18 mouse cellular contexts compared by ENCODE assay signal in genomic region chr2:131385176-131385575, GRCm38 (mm10). TPM values are rescaled to one million over a fixed set of nuclear protein-coding genes. Genes with fewer than 3 reads are reported as not detected.
DNase-seq lines count a peak whose midpoint lies in the region; TF ChIP-seq lines count a peak whose summit lies in the region.
"Had no signal": no experiment of that assay in that cellular context is flagged by ENCODE, and none has a peak within 500 bp of the region (broad histone marks: within the 10 kb centered on the region; RNA-seq: fewer than 3 reads in every experiment).

No protein-coding gene starts in this region.

- peak; percentile 43 to 45 for DNase-seq in frontal cortex, postnatal 36 days (ENCODE audit: low spot score in 2 of 2)
- no peak for DNase-seq in frontal cortex, postnatal 10 days (ENCODE audit: low spot score in 2 of 2)
- peak; percentile 35 to 66 for DNase-seq in layer of hippocampus, adult 2 months (ENCODE audit: low spot score in 2 of 2)
- DNase-seq in layer of hippocampus, adult 9-10 months (ENCODE audit: low spot score) = no peak
- peak; percentile 71 for DNase-seq in right cerebral cortex, adult 18-20 months
- DNase-seq in right cerebral cortex, postnatal 10 days (ENCODE audit: low spot score in 2 of 2) = no peak
- peak; percentile 14 to 16 for DNase-seq in layer of hippocampus, postnatal 36 days
- DNase-seq: adrenal gland, adult 2 months; adrenal gland, postnatal 25 days; cerebellum, adult 2 months; embryo, embryonic 11 days; gastrocnemius, postnatal 10 days; heart, postnatal 36 days had no signal

- H3K4me3 ChIP-seq in layer of hippocampus, adult 2 months = no peak overlapping the region
- H3K4me3 ChIP-seq: embryonic facial prominence, embryonic 15.5 days; erythroblast, embryonic 14.5 days; forebrain, embryonic 10.5 days; heart, embryonic 13.5 days; hindbrain, embryonic 15.5 days had no signal

- no peak for TF ChIP-seq CTCF in layer of hippocampus, adult 2 months (conservative IDR thresholded peaks at IDR 0.05)

- H3K27ac ChIP-seq in layer of hippocampus, adult 2 months = no peak overlapping the region
- H3K27ac ChIP-seq: embryonic facial prominence, embryonic 15.5 days; forebrain, embryonic 10.5 days; heart, embryonic 13.5 days; hindbrain, embryonic 15.5 days had no signal

RNA-seq across cellular contexts. Expression of gene Rnf24, which starts 32.5 kb away (rescaled TPM):
- total RNA-seq in layer of hippocampus, adult 2 months (2021) = 10 to 100 TPM; 29.3 to 31.1 TPM
- total RNA-seq in layer of hippocampus, postnatal 36 days (2021) = 10 to 100 TPM; 28.3 to 29.5 TPM

Comparison
In these comparisons a context has a peak if more than half of its experiments do, and no peak if none do; other contexts are left out.
1. DNase-seq: peak in frontal cortex, postnatal 36 days (2 of 2), layer of hippocampus, adult 2 months (2 of 2), right cerebral cortex, adult 18-20 months (single experiment) and layer of hippocampus, postnatal 36 days (2 of 2); none in frontal cortex, postnatal 10 days (0 of 2), layer of hippocampus, adult 9-10 months (single experiment) and right cerebral cortex, postnatal 10 days (0 of 2).